8 mouse cellular contexts compared by ENCODE assay signal in the genomic region with DNA sequence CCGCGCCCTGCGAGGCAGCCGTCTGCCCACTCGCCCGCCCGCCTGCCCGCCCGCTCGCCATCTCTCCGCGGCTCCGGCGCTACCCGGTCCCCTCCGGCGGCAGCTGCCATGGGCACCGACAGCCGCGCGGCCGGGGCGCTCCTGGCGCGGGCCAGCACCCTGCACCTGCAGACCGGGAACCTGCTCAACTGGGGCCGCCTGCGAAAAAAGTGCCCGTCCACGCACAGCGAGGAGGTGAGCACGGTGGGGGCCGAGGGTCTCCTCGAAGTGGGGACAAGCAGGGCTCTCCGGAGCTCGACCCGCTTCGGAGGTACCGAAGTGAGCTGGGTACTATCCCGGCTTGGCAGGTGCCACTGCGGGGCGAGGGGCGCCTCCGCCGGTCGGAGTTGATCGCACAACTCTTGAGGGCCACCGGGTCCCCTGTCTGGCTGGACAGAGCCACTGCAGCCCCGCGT. TPM values are rescaled to one million over a fixed set of nuclear protein-coding genes. Genes with fewer than 3 reads are reported as not detected.
DNase-seq lines count a peak whose midpoint lies in the region; ATAC-seq and TF ChIP-seq lines count a peak whose summit lies in the region.

No protein-coding gene starts in this region.

- no peak for ATAC-seq in liver, embryonic 13.5 days (ENCODE audit: low read depth)

- no peaks in the 10 kb centered on the region for H3K27me3 ChIP-seq in liver, embryonic 13.5 days
- no peaks in the 10 kb centered on the region for H3K27me3 ChIP-seq in myocyte (ENCODE audit: control insufficient read depth, insufficient read depth, insufficient read length)

- WGBS in liver, embryonic 13.5 days (ENCODE audit: insufficient replicate concordance) = under 1% methylated on average over 50 of the region's 50 CpGs

- no peaks in the 10 kb centered on the region for H3K9me3 ChIP-seq in liver, embryonic 13.5 days (replicated peaks)

- peak overlapping the region; percentile 100 for H3K9ac ChIP-seq in liver, embryonic 13.5 days

- peaks cover 56% of the 10 kb centered on the region for H3K4me1 ChIP-seq in liver, embryonic 13.5 days (replicated peaks)

- peak overlapping the region; percentile 100 for H3K4me3 ChIP-seq in liver, embryonic 13.5 days (replicated peaks)
- peak overlapping the region; percentile 37 for H3K4me3 ChIP-seq in myocyte

- TF ChIP-seq POLR2A in myocyte (IDR thresholded peaks at IDR 0.05; ENCODE audit: insufficient read length, low read depth) = no peak

- peak; percentile 53 to 64 for DNase-seq in B cell, adult 2 months
- peak; percentile 42 for DNase-seq in adipocyte (ENCODE audit: low spot score)
- DNase-seq in embryo, embryonic 9.5 days (ENCODE audit: extremely low spot score) = peak; percentile 74
- peak; percentile 96 for DNase-seq in heart, adult 11 months
- DNase-seq in kidney, adult 11 months = peak; percentile 61
- DNase-seq in liver, embryonic 13.5 days = peak; percentile 46
- DNase-seq in testis, postnatal 14 days (ENCODE audit: low spot score) = peak; percentile 72

- peaks cover 22% of the 10 kb centered on the region for H3K36me3 ChIP-seq in liver, embryonic 13.5 days
- H3K36me3 ChIP-seq in myocyte (ENCODE audit: control insufficient read depth, insufficient read depth) = no peaks in the 10 kb centered on the region

- H3K79me2 ChIP-seq in myocyte (ENCODE audit: control insufficient read depth, insufficient read depth) = peaks cover 42% of the 10 kb centered on the region

- H3K27ac ChIP-seq in liver, embryonic 13.5 days = peak overlapping the region; percentile 100

- H3K4me2 ChIP-seq in liver, embryonic 13.5 days = peak overlapping the region; percentile 79
- H3K4me2 ChIP-seq in myocyte (ENCODE audit: low read depth) = peak overlapping the region; percentile 75

- H3ac ChIP-seq in myocyte (ENCODE audit: control insufficient read depth, insufficient read length) = peak overlapping the region; percentile 92

TF ChIP-seq in myocyte, 11 proteins besides CTCF, POLR2A, EP300 and RAD21:
- TF ChIP-seq REST (IDR thresholded peaks at IDR 0.05; ENCODE audit: insufficient read depth, insufficient read length) (no peak), SRF (IDR thresholded peaks at IDR 0.05; ENCODE audit: control insufficient read depth, insufficient read length, low read depth) (no peak), MYOG (IDR thresholded peaks at IDR 0.05; ENCODE audit: control insufficient read depth in 1 of 3, insufficient read depth in 1 of 3, insufficient read length in 2 of 3, low read depth in 2 of 3) (peak in 1 of 3 experiments; percentile 29), MYOD1 (IDR thresholded peaks at IDR 0.05; ENCODE audit: control insufficient read depth in 1 of 3, insufficient read length in 2 of 3, low read depth in 2 of 3) (peak in 1 of 3 experiments; percentile 22)

RNA-seq across cellular contexts. Expression of a gene that starts 0.5 kb away (rescaled TPM):
- 455 and 466 TPM in 2 replicates for polyA plus RNA-seq in liver, embryonic 13.5 days (2015; fragmentation: Nextera tagmentation; extraction: Ambion mirVana)
- polyA plus RNA-seq in myocyte (2012; fragmentation: generic; extraction: Trizol) = 23.2 TPM

RNA-seq across cellular contexts. Expression of a gene that starts 28.3 kb away (rescaled TPM):
- 52.7 and 65.0 TPM in 2 replicates for polyA plus RNA-seq in liver, embryonic 13.5 days (2015; fragmentation: Nextera tagmentation; extraction: Ambion mirVana)
- 18.5 TPM for polyA plus RNA-seq in myocyte (2012; fragmentation: generic; extraction: Trizol)

RNA-seq across cellular contexts. Expression of a gene that starts 48.0 kb away (rescaled TPM):
- 5.0 and 5.5 TPM in 2 replicates for polyA plus RNA-seq in liver, embryonic 13.5 days (2015; fragmentation: Nextera tagmentation; extraction: Ambion mirVana)
- 21.4 TPM for polyA plus RNA-seq in myocyte (2012; fragmentation: generic; extraction: Trizol)

Comparison
In these comparisons a context has a peak if more than half of its experiments do, and no peak if none do; other contexts are left out.
1. DNase-seq: peak in every context shown above with its lines; median percentile 96 in heart, adult 11 months; 74 in embryo, embryonic 9.5 days; 72 in testis, postnatal 14 days; 61 in kidney, adult 11 months; 58 in B cell, adult 2 months; 46 in liver, embryonic 13.5 days; 42 in adipocyte.
2. RNA of a gene that starts 0.5 kb away (polyA plus RNA-seq): 455 to 466 TPM in liver, embryonic 13.5 days; 23.2 TPM in myocyte (single experiment); every median in the first group is over 10 times any median in the second.